Mouse (Mus musculus): ENCODE results near the gene Sntb2.
"Not testable (repeated sequence)": the region's sequence is repeated elsewhere in the genome, so short reads cannot be mapped to it uniquely, and the experiment has no call there.

Gene Sntb2

DNA sequence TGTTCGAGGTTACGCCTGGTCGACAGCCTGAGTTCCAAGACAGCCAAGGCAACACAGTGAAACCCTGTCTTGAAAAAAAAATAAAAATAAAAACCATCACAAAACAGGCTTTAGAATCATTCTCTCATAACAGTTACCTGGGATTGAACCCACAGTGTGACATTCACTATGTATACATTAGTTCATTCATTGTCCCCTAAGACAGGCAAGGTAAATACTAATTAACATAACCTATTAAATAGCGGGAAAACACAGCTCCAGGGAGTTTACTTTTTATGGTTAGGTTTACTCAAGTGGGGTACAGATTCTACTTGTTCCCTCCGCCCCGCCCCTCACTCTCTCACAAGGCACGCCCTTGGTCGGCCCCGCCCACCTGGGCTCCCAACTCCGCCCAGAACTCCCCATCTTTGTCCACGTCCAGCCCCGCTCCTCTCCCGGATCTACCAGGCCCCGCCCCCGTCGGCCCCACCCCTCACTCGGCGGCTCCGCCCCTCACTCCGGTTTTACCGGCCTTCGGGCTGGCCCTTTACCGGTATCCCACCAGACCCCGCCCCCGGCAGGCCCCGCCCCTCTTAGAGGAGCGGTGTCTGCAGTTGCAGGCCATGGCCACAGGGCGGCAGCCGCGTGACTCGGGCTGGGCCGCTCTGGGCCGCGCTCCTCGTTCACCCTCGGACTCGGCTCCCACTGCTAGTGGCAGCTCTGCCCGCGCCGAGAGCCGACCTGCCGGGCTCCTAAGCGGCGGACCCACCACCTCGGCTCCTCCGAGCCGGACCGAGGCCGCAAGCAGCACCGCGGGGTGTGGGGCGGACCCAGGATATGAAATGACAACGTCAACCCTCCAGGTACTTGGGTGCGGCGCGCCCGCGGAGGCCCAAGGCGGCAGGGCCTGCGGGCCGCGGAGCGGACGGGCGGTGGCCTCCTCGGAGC lies 95.4 kb downstream of the Sntb2 start, which contains the start of gene Vps4a:
TSS of gene Vps4a (plus strand) at position 573 of the 927 bp plus-strand sequence.
- DNase-seq (ENCODE audit: inconsistent age in 2 of 2, low spot score in 1 of 2), result peak; percentile 98 to 100

DNA sequence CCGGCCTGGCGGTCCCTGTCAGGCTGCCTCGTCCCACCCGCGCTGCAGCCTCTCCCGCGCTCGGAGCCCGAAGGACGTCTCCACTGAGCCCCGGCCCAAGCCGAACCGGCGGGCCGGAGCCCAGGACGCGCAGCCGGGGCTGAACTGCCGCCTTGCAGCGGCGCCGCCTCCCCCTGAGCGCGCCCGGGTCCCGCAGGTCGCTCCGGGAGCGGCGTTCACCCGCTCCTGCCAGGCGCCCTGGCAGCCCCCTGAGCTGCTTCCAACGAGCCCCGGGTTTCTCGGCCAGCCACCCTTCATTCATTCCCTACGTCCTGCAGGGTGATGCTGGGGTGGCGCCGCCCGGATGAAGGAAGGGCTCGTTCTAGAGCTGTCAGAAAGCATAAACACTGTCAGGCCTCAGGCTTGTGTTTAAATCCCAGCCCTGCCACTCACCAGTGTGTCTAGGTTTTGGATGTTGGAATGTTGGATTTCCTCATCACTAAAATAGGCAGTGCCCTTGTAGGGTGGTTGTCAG lies 96.1 kb downstream of the Sntb2 start:
- no peak for DNase-seq (ENCODE audit: inconsistent age in 2 of 2, low spot score in 1 of 2)

DNA sequence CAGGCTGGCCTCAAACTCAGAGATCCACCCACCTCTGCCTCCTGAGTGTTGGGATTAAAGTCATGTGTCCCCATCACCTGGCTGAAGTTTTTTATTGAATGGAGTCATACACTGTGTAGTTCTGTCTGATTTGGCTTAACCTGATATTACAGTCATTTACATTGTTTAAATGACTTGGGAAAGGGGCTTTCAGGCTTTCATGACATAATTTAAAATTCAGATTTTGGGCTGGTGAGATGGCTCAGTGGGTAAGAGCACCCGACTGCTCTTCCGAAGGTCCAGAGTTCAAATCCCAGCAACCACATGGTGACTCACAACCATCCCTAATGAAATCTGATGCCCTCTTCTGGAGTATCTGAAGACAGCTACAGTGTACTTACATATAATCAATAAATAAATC lies 98.1 kb downstream of the Sntb2 start:
- not testable (repeated sequence) for DNase-seq (ENCODE audit: inconsistent age in 2 of 2, low spot score in 1 of 2)

DNA sequence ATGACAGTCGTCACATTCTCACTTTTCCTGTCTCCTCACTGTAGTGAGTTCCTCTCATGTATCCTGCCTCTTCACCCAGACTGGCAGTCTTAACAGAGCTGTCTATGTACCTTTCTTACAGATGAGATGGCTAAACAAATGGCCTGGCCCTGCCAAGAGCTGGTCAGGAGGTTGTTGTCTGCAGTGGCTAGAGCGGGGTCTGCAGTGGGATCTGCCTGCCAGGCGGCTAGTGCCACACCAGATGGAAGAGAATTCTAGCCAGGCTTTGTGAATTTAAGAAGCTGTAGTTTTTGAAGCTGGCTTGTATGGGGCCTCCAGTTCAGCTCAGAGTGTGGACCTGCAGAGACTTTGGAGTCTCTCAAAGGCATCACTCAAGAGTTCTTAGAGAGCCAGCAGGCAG lies 100.1 kb downstream of the Sntb2 start:
- DNase-seq (ENCODE audit: inconsistent age in 2 of 2, low spot score in 1 of 2), result no peak

DNA sequence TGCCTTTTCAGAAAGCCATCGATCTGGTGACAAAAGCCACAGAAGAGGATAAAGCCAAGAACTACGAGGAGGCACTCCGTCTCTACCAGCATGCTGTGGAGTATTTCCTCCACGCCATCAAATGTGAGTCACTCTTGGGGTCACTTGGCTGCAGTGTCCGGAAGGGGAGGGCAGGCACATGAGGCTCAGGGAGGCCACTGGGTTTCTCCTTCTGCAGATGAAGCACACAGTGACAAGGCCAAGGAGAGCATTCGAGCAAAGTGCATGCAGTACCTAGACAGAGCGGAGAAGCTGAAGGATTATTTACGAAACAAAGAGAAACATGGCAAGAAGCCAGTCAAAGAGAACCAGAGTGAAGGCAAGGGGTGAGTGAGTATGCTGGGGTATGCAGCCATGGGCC lies 101.1 kb downstream of the Sntb2 start:
- peak; percentile 65 to 67 for DNase-seq (ENCODE audit: inconsistent age in 2 of 2, low spot score in 1 of 2)

DNA sequence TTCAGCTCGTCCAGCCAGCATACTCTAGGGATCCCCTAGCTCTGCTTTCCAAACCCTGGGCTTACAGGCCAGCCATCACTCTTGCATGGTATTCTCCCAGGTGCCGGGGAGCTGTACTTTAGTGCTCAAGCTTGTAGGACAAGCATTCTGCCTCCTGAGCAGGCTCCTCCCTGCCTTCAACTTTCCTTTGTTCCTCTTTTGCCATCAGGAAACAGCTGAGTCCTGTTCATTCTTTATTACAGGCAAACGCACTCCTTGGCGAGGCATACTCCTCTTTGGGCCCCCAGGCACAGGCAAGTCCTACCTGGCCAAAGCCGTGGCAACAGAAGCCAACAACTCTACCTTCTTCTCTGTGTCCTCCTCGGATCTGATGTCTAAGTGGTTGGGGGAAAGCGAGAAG lies 105.1 kb downstream of the Sntb2 start:
- DNase-seq (ENCODE audit: inconsistent age in 2 of 2, low spot score in 1 of 2), result no peak

DNA sequence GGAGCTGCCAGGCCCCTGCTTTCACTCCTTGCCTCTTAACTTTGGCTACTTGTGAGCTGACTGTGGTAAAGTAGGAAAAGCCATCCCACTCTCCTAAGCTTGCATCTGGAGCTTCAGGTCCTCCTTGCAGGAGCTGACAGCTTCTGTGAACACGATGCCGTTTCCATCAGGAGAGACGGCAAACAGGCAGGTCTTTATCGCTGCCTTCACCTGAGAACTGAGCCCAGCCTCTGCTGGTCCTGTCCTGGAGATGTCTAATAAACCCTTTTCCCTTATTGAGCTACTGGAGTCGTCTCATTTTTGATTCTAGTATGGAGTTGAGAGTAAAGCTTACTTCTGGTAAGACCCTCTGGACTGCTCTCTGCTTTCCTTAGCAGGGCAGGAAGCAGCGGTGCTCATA lies 109.9 kb downstream of the Sntb2 start:
- peak in 1 of 2 experiments; percentile 26 for DNase-seq (ENCODE audit: inconsistent age in 2 of 2, low spot score in 1 of 2)

DNA sequence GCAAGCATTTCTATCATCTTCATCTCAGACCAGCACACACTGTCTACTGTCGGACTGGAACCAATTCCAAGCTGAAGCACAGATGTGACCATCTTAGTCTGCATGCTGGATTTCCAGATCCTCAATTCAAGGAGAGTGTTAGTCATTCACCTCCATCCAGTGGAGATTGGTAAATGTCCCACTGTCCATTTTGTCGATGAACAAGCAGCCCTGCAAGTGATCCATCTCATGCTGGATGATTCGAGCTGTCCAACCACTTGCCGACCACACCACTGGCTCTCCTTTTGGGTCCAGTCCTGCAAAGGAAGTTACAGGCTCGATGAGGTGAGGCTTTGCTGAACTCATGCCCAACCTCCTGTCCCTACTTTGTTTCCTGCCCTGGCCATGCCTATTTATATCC lies 111.4 kb downstream of the Sntb2 start:
- peak in 1 of 2 experiments; percentile 64 for DNase-seq (ENCODE audit: inconsistent age in 2 of 2, low spot score in 1 of 2)

DNA sequence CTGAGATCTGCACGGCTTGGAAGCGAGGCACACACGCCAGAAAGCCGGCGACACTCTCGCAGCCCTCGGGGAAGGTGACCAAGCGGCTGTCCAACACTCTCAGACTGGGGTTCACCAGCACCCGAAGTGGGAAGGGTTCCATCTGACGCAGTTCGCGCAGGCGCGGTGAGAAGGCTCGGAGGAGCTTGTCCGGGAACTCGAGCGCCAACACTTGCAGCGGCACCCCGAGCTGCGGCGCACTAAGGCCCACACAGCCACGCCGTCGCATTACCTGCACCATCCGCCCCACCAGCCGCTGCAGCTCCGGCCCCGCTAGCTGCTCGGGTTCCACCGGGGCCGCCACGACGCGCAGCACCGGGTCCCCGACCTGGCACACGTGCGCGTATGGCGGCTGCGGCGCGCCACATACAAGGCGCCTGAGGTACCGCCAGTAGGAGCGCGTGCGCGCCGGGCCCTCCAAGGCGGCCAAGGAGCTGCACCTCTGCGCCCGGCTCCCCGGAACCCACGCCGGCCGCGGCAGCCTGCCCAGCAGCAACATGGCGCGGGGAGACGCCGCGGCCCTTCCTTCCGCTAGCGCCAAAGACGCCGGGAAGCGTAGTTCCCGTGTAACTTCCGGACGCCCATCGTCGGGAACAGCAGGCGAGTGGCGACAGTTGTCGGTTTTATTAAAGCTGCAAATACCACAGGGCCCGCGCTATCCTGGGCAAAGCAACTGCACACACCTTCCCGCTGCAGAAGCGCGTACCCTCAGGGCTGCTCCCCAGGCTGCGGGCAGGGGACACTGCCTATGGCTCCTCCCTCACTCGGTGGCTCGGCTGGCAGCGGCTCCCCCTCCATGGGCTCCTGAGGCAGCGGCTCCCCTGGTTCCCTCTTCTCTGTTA lies 112.8 kb downstream of the Sntb2 start, which contains the start of gene Pdf:
TSS of gene Pdf (minus strand) at position 554 of the 881 bp plus-strand sequence.
- peak; percentile 91 to 96 for DNase-seq (ENCODE audit: inconsistent age in 2 of 2, low spot score in 1 of 2)

DNA sequence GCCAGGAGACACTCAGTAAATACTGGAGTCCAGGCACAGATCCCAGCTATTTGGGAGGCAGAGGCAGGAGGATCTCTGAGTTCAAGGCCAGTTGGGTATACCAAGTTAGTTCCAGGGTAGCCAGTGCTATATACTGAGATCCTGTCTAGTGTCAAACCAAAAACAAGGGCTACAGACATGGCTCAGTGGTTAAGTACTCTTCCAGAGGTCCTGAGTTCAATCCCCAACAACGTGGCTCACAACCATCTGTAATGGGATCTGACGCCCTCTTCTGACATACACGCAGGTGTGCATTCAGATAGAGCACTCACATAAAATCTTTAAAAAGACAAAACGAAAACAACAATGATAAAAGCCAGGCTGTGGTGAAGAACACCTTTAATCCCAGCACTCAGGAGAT lies 113.9 kb downstream of the Sntb2 start:
- no peak for DNase-seq (ENCODE audit: inconsistent age in 2 of 2, low spot score in 1 of 2)

DNA sequence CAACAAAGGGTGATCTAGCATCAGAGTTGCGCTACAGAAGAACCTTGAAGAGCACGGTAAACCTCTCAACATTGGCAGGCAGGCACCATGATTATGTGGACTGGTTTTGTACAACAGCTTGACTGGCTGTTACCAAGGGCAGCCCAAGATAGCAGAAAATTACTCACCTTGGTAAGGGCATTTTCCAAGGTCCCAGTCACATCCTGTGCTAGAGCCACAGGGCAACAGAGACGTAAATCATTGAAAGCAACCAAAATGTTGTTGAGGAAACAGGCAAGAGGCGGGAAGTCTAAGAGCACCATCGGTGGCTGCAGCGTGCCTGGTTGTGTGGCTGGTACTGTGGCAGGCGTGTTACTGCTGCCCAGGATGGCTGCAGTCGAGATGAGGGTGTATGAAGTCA lies 116.5 kb downstream of the Sntb2 start:
- DNase-seq (ENCODE audit: inconsistent age in 2 of 2, low spot score in 1 of 2), result peak; percentile 73 to 85

DNA sequence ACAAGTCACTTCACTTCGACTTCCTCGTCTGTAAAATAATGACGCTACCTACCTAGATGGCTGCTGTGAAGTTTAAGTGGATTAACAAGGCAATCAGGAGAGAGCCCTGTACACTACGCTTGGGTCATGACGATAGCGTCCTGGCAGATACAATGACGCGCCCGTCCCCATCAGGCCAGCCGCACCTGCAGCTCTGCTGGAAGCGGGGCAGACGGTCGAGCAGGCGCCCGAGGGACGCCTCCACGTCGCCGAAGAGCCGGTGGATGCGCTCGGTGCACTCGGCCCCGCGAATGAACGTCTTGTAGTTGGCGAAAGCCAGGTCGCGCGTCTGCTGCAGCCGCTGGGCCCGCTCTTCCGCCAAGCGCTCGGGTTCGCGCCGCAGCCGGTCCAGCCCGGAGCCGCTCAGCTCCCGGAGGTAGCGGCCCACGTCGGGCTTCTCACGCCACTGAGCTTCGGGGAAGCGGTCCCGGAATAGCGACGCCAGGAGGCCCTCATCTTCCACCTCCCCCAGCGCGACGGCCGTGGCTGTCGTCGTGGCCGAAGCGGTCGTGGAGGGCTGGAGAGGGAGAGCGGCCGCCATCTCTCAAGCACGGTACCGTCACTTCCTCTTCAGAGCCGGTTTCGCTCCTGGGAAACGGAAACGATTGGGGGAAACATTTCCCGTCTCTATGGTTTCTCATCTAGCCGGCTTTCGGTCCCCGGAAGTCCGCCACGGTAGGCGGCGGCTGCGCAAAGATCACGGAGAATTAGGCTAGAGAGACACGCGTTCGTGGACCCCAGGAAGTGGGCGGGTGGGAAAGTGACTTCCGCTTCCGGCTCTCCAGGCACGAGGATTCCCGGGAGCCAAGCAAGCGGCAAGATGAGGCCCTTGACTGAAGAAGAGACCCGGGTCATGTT lies 120.8 kb downstream of the Sntb2 start, which contains the start of the genes Cog8 and Nip7:
TSS of gene Cog8 (minus strand) at position 614 of the 897 bp plus-strand sequence.
TSS of gene Nip7 (plus strand) at position 802 of the 897 bp plus-strand sequence.
- DNase-seq (ENCODE audit: inconsistent age in 2 of 2, low spot score in 1 of 2), result peak; percentile 98 to 99

DNA sequence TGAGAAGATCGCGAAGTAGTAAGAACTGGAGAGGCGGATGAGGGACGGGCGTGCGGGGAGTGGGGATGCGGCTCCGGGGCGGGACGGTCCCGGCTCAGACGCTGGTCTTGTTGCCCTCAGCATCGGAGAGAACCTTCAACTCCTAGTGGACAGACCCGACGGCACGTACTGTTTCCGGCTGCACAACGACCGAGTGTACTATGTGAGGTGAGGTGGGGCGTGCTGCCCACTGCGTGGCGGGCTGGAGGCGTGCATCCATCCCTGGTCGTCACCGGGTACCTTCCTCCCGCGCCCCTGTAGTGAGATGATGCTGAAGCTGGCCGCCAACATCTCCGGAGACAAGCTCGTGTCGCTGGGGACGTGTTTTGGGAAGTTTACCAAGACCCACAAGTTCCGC lies 121.4 kb downstream of the Sntb2 start:
- DNase-seq (ENCODE audit: inconsistent age in 2 of 2, low spot score in 1 of 2), result no peak

DNA sequence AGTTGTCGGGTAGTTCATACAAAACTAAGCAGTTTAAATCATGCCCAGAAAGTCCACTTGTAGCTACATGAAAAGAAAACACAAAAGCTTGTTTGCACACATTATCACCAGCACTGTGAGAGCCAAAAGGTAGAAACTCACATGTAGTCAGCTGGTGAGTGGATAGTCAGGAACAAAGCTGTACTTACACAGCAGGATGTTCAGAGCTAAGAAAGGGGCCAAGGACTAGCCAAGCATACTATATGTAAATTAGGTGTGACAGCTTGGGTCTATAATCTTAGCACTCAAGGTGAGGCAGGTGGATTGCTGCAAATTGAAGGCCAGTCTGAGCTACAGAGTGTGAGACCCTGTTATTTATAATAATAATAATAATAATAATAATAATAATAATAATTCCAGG lies 127.1 kb downstream of the Sntb2 start:
- no peak for DNase-seq (ENCODE audit: inconsistent age in 2 of 2, low spot score in 1 of 2)

DNA sequence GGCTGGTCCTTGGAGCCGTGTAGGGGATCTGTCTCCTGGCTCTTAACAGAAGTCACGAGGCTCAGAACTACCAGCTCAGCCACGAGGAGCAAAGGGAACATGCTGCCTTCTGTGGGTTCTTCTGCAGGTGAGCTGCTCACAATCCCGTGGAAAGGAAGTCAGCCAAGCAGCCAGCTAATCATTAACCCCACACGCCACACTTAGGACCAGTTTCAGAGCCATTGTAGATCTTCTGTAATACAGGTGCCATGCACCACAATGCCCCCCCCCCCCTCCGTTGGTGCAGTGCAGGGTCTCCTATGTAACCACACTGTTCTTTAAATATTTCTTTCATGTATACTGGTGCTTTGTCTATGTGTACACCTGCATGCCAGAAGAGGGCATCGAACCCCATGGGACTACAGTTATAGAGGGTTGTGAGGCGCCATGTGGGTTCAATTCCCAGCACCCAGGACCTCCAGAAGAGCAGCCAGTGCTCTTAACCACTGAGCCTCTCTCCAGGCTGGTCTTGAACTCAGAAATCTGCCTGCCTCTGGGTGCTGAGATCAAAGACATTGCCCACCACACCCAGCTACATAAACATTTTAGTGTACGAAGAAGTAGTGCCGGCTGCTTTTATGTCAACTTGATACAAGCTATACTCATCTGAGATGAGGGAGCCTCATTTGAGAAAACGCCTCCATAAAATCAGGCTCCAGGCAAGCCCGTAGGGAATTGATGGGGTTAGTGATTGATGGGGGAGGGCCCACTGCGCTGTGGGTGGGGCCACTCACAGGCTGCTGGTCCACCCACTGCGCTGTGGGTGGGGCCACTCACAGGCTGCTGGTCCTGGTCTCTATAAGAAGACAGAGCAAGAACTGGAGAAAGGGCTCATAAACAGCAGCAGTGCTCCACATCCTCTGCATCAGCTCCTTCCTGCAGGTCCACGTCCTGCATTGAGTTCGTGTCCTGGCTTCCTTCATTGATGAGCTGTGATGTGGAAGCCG lies 130.3 kb downstream of the Sntb2 start, which contains the start of gene Tmed6:
TSS of gene Tmed6 (minus strand) at position 134 of the 986 bp plus-strand sequence.
- DNase-seq (ENCODE audit: inconsistent age in 2 of 2, low spot score in 1 of 2), result peak in 1 of 2 experiments; percentile 64

Data from adrenal gland, adult (tissue).